Mouse (Mus musculus): ENCODE results near the gene Slc7a15.

Gene Slc7a15

DNA sequence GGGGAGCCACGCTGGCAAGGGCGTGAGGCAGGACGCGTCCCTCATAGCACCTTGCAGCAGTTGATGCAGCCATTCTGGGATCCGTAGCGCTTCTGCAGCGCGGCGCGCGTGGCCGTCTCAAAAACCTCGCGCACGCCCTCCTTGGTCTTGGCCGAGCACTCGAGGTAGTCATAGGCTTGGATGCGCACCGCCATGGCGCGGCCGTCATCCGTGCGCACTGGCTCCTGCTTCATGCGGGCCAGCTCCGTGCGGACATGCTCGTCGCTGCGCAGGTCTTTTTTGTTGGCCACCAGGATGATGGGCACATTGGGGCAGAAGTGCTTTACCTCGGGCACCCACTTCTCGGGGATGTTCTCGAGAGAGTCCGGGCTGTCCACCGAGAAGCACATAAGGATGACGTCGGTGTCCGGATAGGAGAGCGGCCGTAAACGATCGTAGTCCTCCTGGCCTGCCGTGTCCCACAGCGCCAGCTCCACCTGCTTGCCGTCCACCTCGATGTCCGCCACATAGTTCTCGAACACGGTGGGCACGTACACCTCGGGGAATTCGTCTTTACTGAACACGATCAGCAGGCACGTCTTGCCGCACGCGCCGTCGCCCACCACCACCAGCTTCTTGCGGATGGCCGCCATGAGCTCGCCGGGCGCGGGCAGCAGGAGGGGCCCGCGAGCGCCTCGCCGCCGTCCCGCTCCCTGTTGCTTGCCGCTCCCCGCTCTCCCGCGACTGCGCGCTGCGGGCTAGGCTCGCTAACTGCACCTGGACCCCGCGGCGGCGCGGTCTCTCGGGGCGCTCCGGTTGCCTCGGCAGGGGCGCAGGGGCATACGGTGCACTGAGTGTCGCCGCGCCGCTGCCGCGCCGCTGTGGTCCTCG is 99.6 kb downstream of the Slc7a15 start:
- no peaks in the 10 kb centered on the region for H3K9me3 ChIP-seq (ENCODE audit: low read length)
- H3K4me1 ChIP-seq (replicated peaks; ENCODE audit: low read depth, low read length): peaks cover 45% of the 10 kb centered on the region
- no peak for TF ChIP-seq POU5F1 (IDR thresholded peaks at IDR 0.05; ENCODE audit: borderline replicate concordance, low read length)
- no peak for TF ChIP-seq CTCF (conservative IDR thresholded peaks at IDR 0.05; ENCODE audit: low read length)
- TF ChIP-seq NANOG (IDR thresholded peaks at IDR 0.05; ENCODE audit: borderline replicate concordance, low read length): no peak

DNA sequence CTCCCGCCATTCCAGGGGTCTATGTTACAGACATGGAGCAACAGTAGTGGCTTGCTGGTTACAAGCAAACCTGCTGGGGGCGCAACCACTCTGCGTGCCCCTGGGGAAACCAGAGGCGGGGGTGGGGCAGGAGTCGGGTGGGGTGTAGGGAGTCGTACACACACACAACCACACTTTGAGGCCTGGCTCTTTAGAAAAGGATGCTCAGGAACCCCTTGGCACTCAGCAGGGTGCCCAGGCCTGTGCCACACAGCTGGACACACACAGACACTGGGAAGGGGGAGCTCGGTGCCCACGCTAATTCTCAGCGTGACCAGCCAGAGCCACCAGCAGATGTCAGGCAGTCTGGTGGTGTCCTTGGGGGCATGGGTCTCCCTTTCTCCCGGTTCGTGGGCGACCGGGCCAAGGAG is 100.3 kb downstream of the Slc7a15 start:
- TF ChIP-seq CTCF (conservative IDR thresholded peaks at IDR 0.05; ENCODE audit: low read length) (no peak), POU5F1 (IDR thresholded peaks at IDR 0.05; ENCODE audit: borderline replicate concordance, low read length) (no peak), NANOG (IDR thresholded peaks at IDR 0.05; ENCODE audit: borderline replicate concordance, low read length) (no peak)
- H3K36me3 ChIP-seq (ENCODE audit: insufficient read depth, low read length): no peaks in the 10 kb centered on the region
- H3K4me3 ChIP-seq (replicated peaks; ENCODE audit: low read length): peak overlapping the region; percentile 91
- H3K9me3 ChIP-seq (ENCODE audit: low read length): no peaks in the 10 kb centered on the region
- peaks cover 18% of the 10 kb centered on the region for H3K27me3 ChIP-seq (ENCODE audit: insufficient read depth, low read length)
- peaks cover 45% of the 10 kb centered on the region for H3K4me1 ChIP-seq (replicated peaks; ENCODE audit: low read depth, low read length)

More for the DNA sequence above, 99.6 kb downstream of the Slc7a15 start:
- Histone ChIP-seq H3K4me3 (replicated peaks; ENCODE audit: low read length) (peak overlapping the region; percentile 91), H3K36me3 (ENCODE audit: insufficient read depth, low read length) (no peaks in the 10 kb centered on the region), H3K27me3 (ENCODE audit: insufficient read depth, low read length) (peaks cover 17% of the 10 kb centered on the region)

DNA sequence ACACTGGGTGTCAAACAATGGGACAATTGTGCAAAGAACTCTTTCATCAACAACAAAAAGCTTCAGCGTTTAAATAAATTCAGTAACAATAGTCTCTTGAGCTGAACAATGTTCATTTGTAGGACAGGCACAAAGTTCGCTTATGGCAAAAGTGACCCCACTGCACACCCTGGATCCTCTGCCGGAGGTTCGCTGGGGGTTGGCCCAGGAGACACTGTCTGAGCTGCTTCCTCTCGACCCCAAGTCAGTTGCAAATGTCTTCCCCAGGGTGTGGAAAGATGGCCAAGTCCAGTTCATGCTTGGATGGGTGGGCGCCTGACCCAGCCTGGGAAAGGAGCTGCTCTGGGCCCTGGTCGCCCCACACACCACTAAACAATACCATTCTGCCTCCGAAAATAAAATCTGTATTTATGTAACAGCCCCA is 100.7 kb downstream of the Slc7a15 start:
- Histone ChIP-seq H3K36me3 (ENCODE audit: insufficient read depth, low read length) (no peaks in the 10 kb centered on the region), H3K4me1 (replicated peaks; ENCODE audit: low read depth, low read length) (peaks cover 45% of the 10 kb centered on the region), H3K27me3 (ENCODE audit: insufficient read depth, low read length) (peaks cover 18% of the 10 kb centered on the region), H3K9me3 (ENCODE audit: low read length) (no peaks in the 10 kb centered on the region), H3K4me3 (replicated peaks; ENCODE audit: low read length) (peak overlapping the region; percentile 91)
- TF ChIP-seq NANOG (IDR thresholded peaks at IDR 0.05; ENCODE audit: borderline replicate concordance, low read length): peak; percentile 72; the same call in 1 of the 2 replicates
- no peak for TF ChIP-seq CTCF (conservative IDR thresholded peaks at IDR 0.05; ENCODE audit: low read length)
- no peak for TF ChIP-seq POU5F1 (IDR thresholded peaks at IDR 0.05; ENCODE audit: borderline replicate concordance, low read length)

DNA sequence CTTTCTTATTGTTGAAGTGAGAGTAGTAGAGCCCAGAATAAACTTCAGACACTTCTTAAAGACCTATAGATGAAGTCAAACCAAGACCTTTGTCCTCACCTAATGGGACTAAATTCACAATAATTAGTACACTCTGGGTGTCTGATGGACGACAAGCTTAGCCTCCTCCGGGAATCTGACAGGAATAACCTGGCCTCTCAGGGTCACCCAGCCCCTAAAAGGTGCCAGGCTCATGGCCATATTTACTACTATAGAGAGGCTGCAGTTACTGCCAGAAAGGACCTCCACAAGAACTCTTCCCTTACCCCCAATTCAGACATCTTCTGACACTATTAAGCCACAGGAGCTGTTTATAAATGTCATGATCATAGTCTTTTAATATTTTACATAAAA is 101.6 kb downstream of the Slc7a15 start:
- no peak overlapping the region for H3K4me3 ChIP-seq (replicated peaks; ENCODE audit: low read length)
- H3K36me3 ChIP-seq (ENCODE audit: insufficient read depth, low read length): no peaks in the 10 kb centered on the region
- H3K9me3 ChIP-seq (ENCODE audit: low read length): no peaks in the 10 kb centered on the region
- H3K27me3 ChIP-seq (ENCODE audit: insufficient read depth, low read length): peaks cover 18% of the 10 kb centered on the region
- no peak for TF ChIP-seq POU5F1 (IDR thresholded peaks at IDR 0.05; ENCODE audit: borderline replicate concordance, low read length)
- no peak for TF ChIP-seq CTCF (conservative IDR thresholded peaks at IDR 0.05; ENCODE audit: low read length)
- no peak for TF ChIP-seq NANOG (IDR thresholded peaks at IDR 0.05; ENCODE audit: borderline replicate concordance, low read length)
- peaks cover 45% of the 10 kb centered on the region for H3K4me1 ChIP-seq (replicated peaks; ENCODE audit: low read depth, low read length)

DNA sequence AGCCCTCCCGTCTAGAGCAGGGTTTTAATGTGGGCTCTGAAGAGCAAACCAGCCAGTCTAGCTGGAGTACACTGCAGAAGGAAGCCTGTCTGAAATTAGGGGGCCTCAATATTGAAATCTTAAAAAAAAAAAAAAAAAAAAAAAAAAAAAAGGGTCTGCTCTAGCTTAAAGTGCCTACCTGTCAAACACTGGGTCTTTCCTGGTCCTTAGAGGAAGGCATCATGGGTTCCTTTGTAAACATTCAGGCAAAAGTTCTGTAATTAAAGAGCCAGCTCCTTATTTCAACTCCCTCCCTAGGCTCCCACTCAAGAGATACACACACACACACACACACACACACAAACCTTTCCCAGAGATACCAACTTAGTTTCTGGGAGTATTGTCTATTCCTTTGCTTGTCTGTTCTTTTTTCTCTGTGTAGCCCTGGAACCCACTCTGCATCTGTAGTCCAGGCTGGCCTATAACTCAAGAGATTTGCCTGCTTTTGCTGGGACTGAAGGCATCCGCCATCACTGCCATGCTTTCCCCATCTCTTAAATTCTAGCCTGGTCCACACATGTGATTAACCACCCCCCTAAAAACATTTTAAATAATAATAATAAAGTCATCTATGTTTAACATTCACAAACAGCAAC is 102.1 kb downstream of the Slc7a15 start:
- TF ChIP-seq CTCF (conservative IDR thresholded peaks at IDR 0.05; ENCODE audit: low read length) (no peak), POU5F1 (IDR thresholded peaks at IDR 0.05; ENCODE audit: borderline replicate concordance, low read length) (no peak), NANOG (IDR thresholded peaks at IDR 0.05; ENCODE audit: borderline replicate concordance, low read length) (no peak)

DNA sequence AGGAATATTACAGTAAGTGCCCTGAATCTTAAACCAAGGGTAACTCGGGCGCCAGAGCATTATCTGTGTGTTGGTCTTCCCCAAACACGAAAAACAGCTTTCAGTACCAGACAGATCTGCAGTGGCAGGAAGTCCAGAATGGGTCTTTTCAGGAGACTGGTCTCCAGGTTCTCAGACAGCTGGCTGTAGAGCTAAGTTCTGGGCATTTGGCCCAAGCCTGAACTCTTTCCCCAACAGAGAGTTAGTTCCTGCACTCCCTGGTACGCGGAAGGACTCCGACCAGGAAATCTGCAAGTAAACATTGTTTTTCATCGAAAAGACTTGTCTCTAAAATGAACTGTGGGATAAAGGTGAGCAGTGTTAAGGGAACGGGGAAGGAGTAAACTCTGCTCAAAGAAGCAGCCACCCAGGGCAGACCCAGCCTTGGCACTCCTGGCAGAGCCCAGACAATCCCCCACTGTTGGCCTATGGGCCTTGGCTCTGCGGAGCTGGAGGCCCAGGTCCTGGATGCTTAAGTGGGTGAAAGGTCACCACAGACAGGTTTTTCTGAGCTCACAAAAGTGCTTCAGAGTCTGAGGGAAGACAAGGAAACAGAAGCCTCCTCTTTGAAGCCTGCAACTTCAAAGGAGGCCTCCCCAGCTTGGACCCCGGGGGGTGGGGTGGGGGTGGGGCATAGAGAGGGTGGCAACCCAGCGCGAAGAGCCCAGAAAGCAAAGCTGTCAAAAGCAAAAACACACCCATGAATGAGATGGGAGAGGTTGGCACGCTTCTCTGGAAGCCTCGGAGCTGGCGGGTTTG is 102.8 kb downstream of the Slc7a15 start:
- no peak for TF ChIP-seq NANOG (IDR thresholded peaks at IDR 0.05; ENCODE audit: borderline replicate concordance, low read length)
- no peak for TF ChIP-seq CTCF (conservative IDR thresholded peaks at IDR 0.05; ENCODE audit: low read length)
- no peak for TF ChIP-seq POU5F1 (IDR thresholded peaks at IDR 0.05; ENCODE audit: borderline replicate concordance, low read length)
- H3K9me3 ChIP-seq (ENCODE audit: low read length): no peaks in the 10 kb centered on the region
- no peak overlapping the region for H3K4me3 ChIP-seq (replicated peaks; ENCODE audit: low read length)

More for the DNA sequence above, 102.1 kb downstream of the Slc7a15 start:
- Histone ChIP-seq H3K27me3 (ENCODE audit: insufficient read depth, low read length) (peaks cover 18% of the 10 kb centered on the region), H3K4me1 (replicated peaks; ENCODE audit: low read depth, low read length) (peaks cover 45% of the 10 kb centered on the region), H3K9me3 (ENCODE audit: low read length) (no peaks in the 10 kb centered on the region), H3K36me3 (ENCODE audit: insufficient read depth, low read length) (no peaks in the 10 kb centered on the region), H3K4me3 (replicated peaks; ENCODE audit: low read length) (no peak overlapping the region)

DNA sequence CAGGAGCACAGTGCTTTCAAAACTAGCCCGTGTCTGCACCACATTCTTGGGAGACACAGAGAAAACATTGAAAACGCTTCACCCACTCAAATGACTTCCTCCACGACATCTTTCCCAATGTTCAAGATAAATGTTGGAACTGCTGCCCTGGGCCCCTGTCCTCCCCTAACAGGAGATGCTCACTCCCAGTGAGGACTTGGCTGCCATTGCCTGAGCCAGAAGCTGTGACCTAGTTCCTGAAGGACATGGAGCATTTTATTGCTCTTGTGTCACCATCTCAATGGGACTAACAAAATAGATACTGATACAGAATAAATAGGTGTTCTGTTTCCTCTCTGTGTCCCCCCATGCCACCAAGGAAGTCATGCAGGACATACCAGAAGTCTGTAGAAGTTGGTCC is 104.2 kb downstream of the Slc7a15 start:
- Histone ChIP-seq H3K4me3 (replicated peaks; ENCODE audit: low read length) (no peak overlapping the region), H3K27me3 (ENCODE audit: insufficient read depth, low read length) (peaks cover 11% of the 10 kb centered on the region), H3K36me3 (ENCODE audit: insufficient read depth, low read length) (no peaks in the 10 kb centered on the region), H3K4me1 (replicated peaks; ENCODE audit: low read depth, low read length) (peaks cover 34% of the 10 kb centered on the region), H3K9me3 (ENCODE audit: low read length) (no peaks in the 10 kb centered on the region)
- no peak for TF ChIP-seq CTCF (conservative IDR thresholded peaks at IDR 0.05; ENCODE audit: low read length)

More for the DNA sequence above, 102.8 kb downstream of the Slc7a15 start:
- H3K27me3 ChIP-seq (ENCODE audit: insufficient read depth, low read length): peaks cover 13% of the 10 kb centered on the region
- H3K36me3 ChIP-seq (ENCODE audit: insufficient read depth, low read length): no peaks in the 10 kb centered on the region
- peaks cover 42% of the 10 kb centered on the region for H3K4me1 ChIP-seq (replicated peaks; ENCODE audit: low read depth, low read length)

DNA sequence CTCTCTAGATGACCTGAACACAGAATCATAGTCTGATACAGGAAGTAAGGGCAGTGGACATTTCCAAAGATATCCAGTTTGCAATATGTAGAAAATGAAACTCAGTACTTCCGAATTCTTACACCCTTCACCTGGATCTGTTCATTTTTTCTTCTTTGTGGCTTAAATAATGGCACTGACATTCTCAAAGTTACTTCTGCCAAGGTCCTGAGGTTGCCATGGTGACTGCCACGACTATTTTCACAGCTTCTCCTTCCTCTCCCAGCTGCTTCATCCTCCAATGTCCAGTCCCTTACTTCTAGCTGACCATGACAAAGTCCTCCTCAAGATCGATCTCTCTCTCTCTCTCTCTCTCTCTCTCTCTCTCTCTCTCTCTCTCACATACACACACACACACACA is 105.5 kb downstream of the Slc7a15 start:
- Histone ChIP-seq H3K27me3 (ENCODE audit: insufficient read depth, low read length) (0 out of 2 replicates have a peak, but pooled peaks cover 3% of the 10 kb centered on the region), H3K4me3 (replicated peaks; ENCODE audit: low read length) (no peak overlapping the region), H3K9me3 (ENCODE audit: low read length) (no peaks in the 10 kb centered on the region), H3K36me3 (ENCODE audit: insufficient read depth, low read length) (no peaks in the 10 kb centered on the region), H3K4me1 (replicated peaks; ENCODE audit: low read depth, low read length) (peaks cover 28% of the 10 kb centered on the region)
- no peak for TF ChIP-seq CTCF (conservative IDR thresholded peaks at IDR 0.05; ENCODE audit: low read length)
- TF ChIP-seq POU5F1 (IDR thresholded peaks at IDR 0.05; ENCODE audit: borderline replicate concordance, low read length): no peak
- TF ChIP-seq NANOG (IDR thresholded peaks at IDR 0.05; ENCODE audit: borderline replicate concordance, low read length): no peak

Data from E14TG2a.4 (cell line).